Mouse (Mus musculus): ENCODE results near the gene 6430571L13Rik.
A peak's percentile ranks its signal among the peaks of the same experiment; 100 is the strongest.

Gene 6430571L13Rik

GRCm38 (mm10) chr9:107386722-107387121 is 46.3 kb downstream of the 6430571L13Rik start:
- peak; percentile 74 to 75 for DNase-seq

GRCm38 (mm10) chr9:107387708-107388107 is 47.3 kb downstream of the 6430571L13Rik start:
- DNase-seq: no peak

- no peak for DNase-seq
Measured at GRCm38 (mm10) chr9:107388263-107388662, 47.9 kb downstream of the 6430571L13Rik start.

- DNase-seq: peak in 1 of 2 experiments; percentile 26
Measured at GRCm38 (mm10) chr9:107396397-107396796, 56.0 kb downstream of the 6430571L13Rik start.

- peak in 1 of 2 experiments; percentile 18 for DNase-seq
Measured at GRCm38 (mm10) chr9:107398968-107399367, 58.6 kb downstream of the 6430571L13Rik start.

- DNase-seq: peak; percentile 81 to 88
Measured at GRCm38 (mm10) chr9:107399491-107399971, 59.1 kb downstream of the 6430571L13Rik start, which contains the start of gene Cacna2d2. Cacna2d2 (plus strand) TSS chr9:107399612.

GRCm38 (mm10) chr9:107400060-107400511 is 59.7 kb downstream of the 6430571L13Rik start:
- DNase-seq: peak in 1 of 2 experiments; percentile 39

GRCm38 (mm10) chr9:107400666-107401285 is 60.4 kb downstream of the 6430571L13Rik start:
- DNase-seq: peak in 1 of 2 experiments; percentile 36
